Mouse (Mus musculus): ENCODE results near the gene Arid3a. TPM values are rescaled to one million over a fixed set of nuclear protein-coding genes. Genes with fewer than 3 reads are reported as not detected.

The Arid3a gene
- polyA plus RNA-seq, 1 experiment from 2014 or later, result 8.3 TPM

- Histone ChIP-seq H3K9me3 (replicated peaks) (no peaks in the 10 kb centered on the region), H3K4me3 (peak overlapping the region; percentile 18), H3K9ac (peak overlapping the region; percentile 30; the same call in 1 of the 2 replicates), H3K27me3 (replicated peaks) (peaks cover 67% of the 10 kb centered on the region), H3K27ac (ENCODE audit: poor library complexity, severe bottlenecking) (no peak overlapping the region), H3K4me1 (replicated peaks) (peaks cover 55% of the 10 kb centered on the region), H3K36me3 (no peaks in the 10 kb centered on the region), H3K4me2 (peak overlapping the region; percentile 60)
- no peak for ATAC-seq (ENCODE audit: insufficient number of reproducible peaks, low FRiP score)
- WGBS, result 3% methylated on average over 21 of the region's 21 CpGs
Observed at GRCm38 (mm10) chr10:79919251-79919849, 7.5 kb upstream of the Arid3a start.

GRCm38 (mm10) chr10:79920056-79920890 lies 6.6 kb upstream of the Arid3a start:
- WGBS, result 23% methylated on average over 26 of the region's 26 CpGs
- Histone ChIP-seq H3K36me3 (no peaks in the 10 kb centered on the region), H3K27ac (ENCODE audit: poor library complexity, severe bottlenecking) (no peak overlapping the region), H3K4me2 (peak overlapping the region; percentile 65), H3K27me3 (replicated peaks) (peaks cover 67% of the 10 kb centered on the region), H3K9me3 (replicated peaks) (no peaks in the 10 kb centered on the region), H3K4me1 (replicated peaks) (peaks cover 46% of the 10 kb centered on the region), H3K4me3 (peak overlapping the region; percentile 29; the same call in 1 of the 2 replicates), H3K9ac (no peak overlapping the region)
- no peak for ATAC-seq (ENCODE audit: insufficient number of reproducible peaks, low FRiP score)

- Histone ChIP-seq H3K4me1 (replicated peaks) (peaks cover 45% of the 10 kb centered on the region), H3K9ac (peak within 1 kb of the TSS; percentile 43)
Observed at GRCm38 (mm10) chr10:79920958-79921535, 5.8 kb upstream of the Arid3a start, which contains the start of gene R3hdm4. TSS of gene R3hdm4 (minus strand) at chr10:79921208.

GRCm38 (mm10) chr10:79921572-79921971 lies 5.3 kb upstream of the Arid3a start:
- no peak for ATAC-seq (ENCODE audit: insufficient number of reproducible peaks, low FRiP score)
- Histone ChIP-seq H3K36me3 (no peaks in the 10 kb centered on the region), H3K4me3 (peak overlapping the region; percentile 29), H3K4me1 (replicated peaks) (peaks cover 47% of the 10 kb centered on the region), H3K27me3 (replicated peaks) (peaks cover 67% of the 10 kb centered on the region), H3K9ac (peak overlapping the region; percentile 43), H3K9me3 (replicated peaks) (no peaks in the 10 kb centered on the region), H3K27ac (ENCODE audit: poor library complexity, severe bottlenecking) (no peak overlapping the region), H3K4me2 (peak overlapping the region; percentile 65)
- WGBS, result 3% methylated on average over 34 of the region's 34 CpGs

More at GRCm38 (mm10) chr10:79920958-79921535, 5.8 kb upstream of the Arid3a start, which contains the start of gene R3hdm4:
- 7% methylated on average over 41 of the region's 41 CpGs for WGBS
- Histone ChIP-seq H3K4me2 (peak within 1 kb of the TSS; percentile 65), H3K36me3 (no peaks in the 10 kb centered on the region), H3K27ac (ENCODE audit: poor library complexity, severe bottlenecking) (no peak within 1 kb of the TSS), H3K4me3 (peak within 1 kb of the TSS; percentile 29), H3K27me3 (replicated peaks) (peaks cover 67% of the 10 kb centered on the region), H3K9me3 (replicated peaks) (no peaks in the 10 kb centered on the region)
- ATAC-seq (ENCODE audit: insufficient number of reproducible peaks, low FRiP score), result no peak

GRCm38 (mm10) chr10:79924998-79925784 lies 1.7 kb upstream of the Arid3a start:
- WGBS, result 11% methylated on average over 29 of the region's 29 CpGs

GRCm38 (mm10) chr10:79925785-79926490 lies 905 bp upstream of the Arid3a start:
- Histone ChIP-seq H3K27ac (ENCODE audit: poor library complexity, severe bottlenecking) (peak overlapping the region; percentile 98), H3K4me1 (replicated peaks) (peaks cover 46% of the 10 kb centered on the region), H3K27me3 (replicated peaks) (peaks cover 29% of the 10 kb centered on the region), H3K4me2 (peak overlapping the region; percentile 80), H3K9ac (peak overlapping the region; percentile 96), H3K4me3 (peak overlapping the region; percentile 94), H3K36me3 (peaks cover 8% of the 10 kb centered on the region), H3K9me3 (replicated peaks) (no peaks in the 10 kb centered on the region)
- ATAC-seq (ENCODE audit: insufficient number of reproducible peaks, low FRiP score), result no peak
- WGBS, result 10% methylated on average over 14 of the region's 15 CpGs

More at GRCm38 (mm10) chr10:79924998-79925784, 1.7 kb upstream of the Arid3a start:
- peak overlapping the region; percentile 80 for H3K4me2 ChIP-seq
- no peaks in the 10 kb centered on the region for H3K9me3 ChIP-seq (replicated peaks)
- peaks cover 37% of the 10 kb centered on the region for H3K27me3 ChIP-seq (replicated peaks)
- H3K36me3 ChIP-seq, result 0 out of 2 replicates have a peak, but pooled peaks cover under 1% of the 10 kb centered on the region
- H3K4me3 ChIP-seq, result peak overlapping the region; percentile 94; the same call in 1 of the 2 replicates
- no peak for ATAC-seq (ENCODE audit: insufficient number of reproducible peaks, low FRiP score)
- 0 out of 2 replicates have a peak overlapping the region, but pooled peaks have one; percentile 98 for H3K27ac ChIP-seq (ENCODE audit: poor library complexity, severe bottlenecking)
- H3K9ac ChIP-seq, result peak overlapping the region; percentile 96; the same call in 1 of the 2 replicates
- H3K4me1 ChIP-seq (replicated peaks), result peaks cover 44% of the 10 kb centered on the region

- H3K27me3 ChIP-seq (replicated peaks), result peaks cover 14% of the 10 kb centered on the region
- peak overlapping the region; percentile 80 for H3K4me2 ChIP-seq
- peaks cover 23% of the 10 kb centered on the region for H3K36me3 ChIP-seq
- peak overlapping the region; percentile 94 for H3K4me3 ChIP-seq
- peak overlapping the region; percentile 96 for H3K9ac ChIP-seq
- H3K27ac ChIP-seq (ENCODE audit: poor library complexity, severe bottlenecking), result peak overlapping the region; percentile 98
- H3K4me1 ChIP-seq (replicated peaks), result peaks cover 50% of the 10 kb centered on the region
- H3K9me3 ChIP-seq (replicated peaks), result no peaks in the 10 kb centered on the region
- WGBS, result under 1% methylated on average over 52 of the region's 54 CpGs
- peak; percentile 51 for ATAC-seq (ENCODE audit: insufficient number of reproducible peaks, low FRiP score)
Observed at GRCm38 (mm10) chr10:79927324-79928029, 634 bp downstream of the Arid3a start.

- Histone ChIP-seq H3K27ac (ENCODE audit: poor library complexity, severe bottlenecking) (peak overlapping the region; percentile 98), H3K4me1 (replicated peaks) (peaks cover 57% of the 10 kb centered on the region), H3K27me3 (replicated peaks) (peaks cover 7% of the 10 kb centered on the region), H3K36me3 (peaks cover 25% of the 10 kb centered on the region), H3K9me3 (replicated peaks) (no peaks in the 10 kb centered on the region), H3K4me2 (peak overlapping the region; percentile 80), H3K9ac (peak overlapping the region; percentile 96), H3K4me3 (peak overlapping the region; percentile 94)
- under 1% methylated on average over 29 of the region's 29 CpGs for WGBS
- ATAC-seq (ENCODE audit: insufficient number of reproducible peaks, low FRiP score), result peak; percentile 7
Observed at GRCm38 (mm10) chr10:79928030-79928694, 1.3 kb downstream of the Arid3a start.
